In the genomic region with DNA sequence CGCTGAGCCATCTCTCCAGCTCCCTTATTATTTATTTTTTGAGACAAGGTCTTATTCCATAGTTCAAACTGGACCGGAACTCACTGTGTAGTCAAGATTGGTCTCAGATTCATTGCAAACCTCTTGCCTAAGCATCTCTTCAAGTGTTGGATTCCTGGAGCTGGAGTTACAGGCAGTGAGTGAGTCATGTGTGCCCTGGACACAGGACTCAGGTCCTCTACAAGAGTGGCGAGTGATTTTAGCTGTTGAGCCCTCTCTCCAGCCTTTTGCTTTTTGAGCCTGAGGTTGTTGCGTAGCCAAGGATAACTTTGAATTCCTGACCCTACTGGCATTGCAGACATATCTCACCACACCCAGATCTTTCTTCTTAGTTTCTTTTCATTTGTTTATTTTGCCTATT, we compare ENCODE assay signal across 28 mouse cellular contexts. TPM values are rescaled to one million over a fixed set of nuclear protein-coding genes. Genes with fewer than 3 reads are reported as not detected.
DNase-seq lines count a peak whose midpoint lies in the region; ATAC-seq and TF ChIP-seq lines count a peak whose summit lies in the region.
"Had no signal": no experiment of that assay in that cellular context is flagged by ENCODE, and none has a peak within 500 bp of the region (broad histone marks: within the 10 kb centered on the region; RNA-seq: fewer than 3 reads in every experiment).

No protein-coding gene starts in this region.

- peak; percentile 57 for ATAC-seq in lung, postnatal 0 days
- ATAC-seq: CD4-positive, CD25-positive, alpha-beta regulatory T cell, adult 4 months; forebrain, embryonic 14.5 days; forebrain, embryonic 16.5 days had no signal

- no peak overlapping the region for H3K9ac ChIP-seq in lung, postnatal 0 days (replicated peaks; ENCODE audit: low read depth)
- H3K9ac ChIP-seq: embryonic facial prominence, embryonic 13.5 days; embryonic facial prominence, embryonic 15.5 days; forebrain, embryonic 12.5 days had no signal

- TF ChIP-seq EP300 in lung, postnatal 0 days (IDR thresholded peaks at IDR 0.05): no peak

- no peaks in the 10 kb centered on the region for H3K27me3 ChIP-seq in lung, postnatal 0 days (replicated peaks; ENCODE audit: insufficient read depth, low read length)
- H3K27me3 ChIP-seq: CH12.LX; embryonic facial prominence, embryonic 13.5 days; embryonic facial prominence, embryonic 15.5 days; forebrain, embryonic 12.5 days had no signal

- 46% methylated on average over 4 of the region's 4 CpGs for WGBS in lung, postnatal 0 days

- no peaks in the 10 kb centered on the region for H3K4me1 ChIP-seq in lung, postnatal 0 days (ENCODE audit: insufficient read depth, low read depth, low read length)
- H3K4me1 ChIP-seq: embryonic facial prominence, embryonic 15.5 days had no signal

- peak; percentile 63 for DNase-seq in lung, postnatal 0 days (ENCODE audit: low spot score)
- no peak for DNase-seq in lung, postnatal 25 days (ENCODE audit: low spot score)
- DNase-seq in 3T3-L1 (ENCODE audit: low read depth, low spot score) (peak; percentile 21), NIH3T3 (ENCODE audit: low read depth) (peak; percentile 17)
- DNase-seq in layer of hippocampus, postnatal 25 days (ENCODE audit: extremely low spot score in 1 of 2, low spot score in 1 of 2): no peak
- DNase-seq: adrenal gland, adult 2 months; adrenal gland, postnatal 10 days; adrenal gland, postnatal 25 days; B cell, adult 2 months; cerebellum, adult 11 months; cerebellum, adult 18-20 months; cerebellum, adult 8-10 months; cerebellum, adult 9-11 months; cerebellum, postnatal 14 days; cerebellum, postnatal 36 days; embryo, embryonic 11 days had no signal

- H3K27ac ChIP-seq in lung, postnatal 0 days (ENCODE audit: low read length): no peak overlapping the region
- H3K27ac ChIP-seq: embryonic facial prominence, embryonic 13.5 days; embryonic facial prominence, embryonic 15.5 days; forebrain, embryonic 10.5 days; forebrain, embryonic 12.5 days had no signal

- no peaks in the 10 kb centered on the region for H3K9me3 ChIP-seq in lung, postnatal 0 days (ENCODE audit: low read length)
- H3K9me3 ChIP-seq: embryonic facial prominence, embryonic 13.5 days; embryonic facial prominence, embryonic 15.5 days; forebrain, embryonic 10.5 days; forebrain, embryonic 12.5 days; G1E had no signal

- no peak for TF ChIP-seq CTCF in lung, postnatal 0 days (IDR thresholded peaks at IDR 0.05)

- H3K4me3 ChIP-seq in lung, postnatal 0 days (ENCODE audit: low read depth, low read length): no peak overlapping the region
- H3K4me3 ChIP-seq: embryonic facial prominence, embryonic 13.5 days; embryonic facial prominence, embryonic 15.5 days; erythroblast, embryonic 14.5 days; forebrain, embryonic 10.5 days; forebrain, embryonic 12.5 days had no signal

- H3K36me3 ChIP-seq in lung, postnatal 0 days (ENCODE audit: insufficient read depth, low read length): no peaks in the 10 kb centered on the region
- H3K36me3 ChIP-seq: embryonic facial prominence, embryonic 13.5 days; embryonic facial prominence, embryonic 15.5 days; forebrain, embryonic 10.5 days; forebrain, embryonic 12.5 days; G1E had no signal

- no peak overlapping the region for H3K4me2 ChIP-seq in lung, postnatal 0 days (replicated peaks; ENCODE audit: low read depth, low read length)
- H3K4me2 ChIP-seq: embryonic facial prominence, embryonic 13.5 days; embryonic facial prominence, embryonic 15.5 days; forebrain, embryonic 12.5 days had no signal

RNA-seq across cellular contexts. Expression of a gene that starts 27.3 kb away (rescaled TPM):
- 523 and 558 TPM in 2 replicates for polyA plus RNA-seq in lung, postnatal 0 days (2015; fragmentation: Nextera tagmentation; extraction: Ambion mirVana)
- 10 to 100 TPM; 34.6 to 34.7 TPM for total RNA-seq in layer of hippocampus, postnatal 25 days (2021)

RNA-seq across cellular contexts. Expression of a gene that starts 27.4 kb away (rescaled TPM):
- 103 and 105 TPM in 2 replicates for polyA plus RNA-seq in lung, postnatal 0 days (2015; fragmentation: Nextera tagmentation; extraction: Ambion mirVana)
- 10 to 100 TPM; 61.2 to 61.6 TPM for total RNA-seq in layer of hippocampus, postnatal 25 days (2021)

RNA-seq across cellular contexts. Expression of a gene that starts 47.1 kb away (rescaled TPM):
- polyA plus RNA-seq in lung, postnatal 0 days (2015; fragmentation: Nextera tagmentation; extraction: Ambion mirVana): not detected in 2 replicates
- 1 to 10 TPM; 7.3 to 7.5 TPM for total RNA-seq in layer of hippocampus, postnatal 25 days (2021)
- total RNA-seq: adrenal gland, adult 2 months; adrenal gland, postnatal 25 days; CH12.LX; common myeloid progenitor, adult 5-6 weeks had no signal
- polyA plus RNA-seq: adrenal gland, adult 2 months; embryonic facial prominence, embryonic 11.5 days; embryonic facial prominence, embryonic 13.5 days; G1E had no signal

Comparison
In these comparisons a context has a peak if more than half of its experiments do, and no peak if none do; other contexts are left out.
1. DNase-seq: peak in lung, postnatal 0 days (single experiment), 3T3-L1 (single experiment) and NIH3T3 (single experiment); none in lung, postnatal 25 days (single experiment) and layer of hippocampus, postnatal 25 days (0 of 2).